Mouse (Mus musculus) spleen, embryonic (tissue): ENCODE results near the gene Cdk2.

Experiments used
- CTCF ChIA-PET: fragments of 350-600 bp; sonication (Branson Sonifier 250); formaldehyde crosslinking; loops from one replicate; lab custom pipeline; 2022; lab: Charles Lee

The Cdk2 gene

GRCm38 (mm10) chr10:128705317-128705693, 474 bp upstream of the Cdk2 start:
- CTCF ChIA-PET, result interaction anchor here (0.6 to 1.1 kb wide), 3 partner anchors 10 to 77 kb away, joined by 3 read pairs; no protein-coding TSS in a partner anchor

- CTCF ChIA-PET, result no interaction called here
Observed at GRCm38 (mm10) chr10:128703895-128704294, 936 bp downstream of the Cdk2 start, which contains the start of gene Pmel. Gene Pmel, plus strand, starts transcription at chr10:128704195.

- CTCF ChIA-PET, result interaction anchor here (0.6 kb wide), 1 partner anchor 243 kb away, joined by 3 read pairs; no protein-coding TSS in a partner anchor
Observed at GRCm38 (mm10) chr10:128702328-128703007, 2.4 kb downstream of the Cdk2 start.

- CTCF ChIA-PET, result interaction anchor here (0.6 to 0.7 kb wide), 2 partner anchors 11 to 91 kb away, joined by 4 to 9 read pairs; no protein-coding TSS in a partner anchor
Observed at GRCm38 (mm10) chr10:128700712-128701111, 4.1 kb downstream of the Cdk2 start.

- CTCF ChIA-PET, result no interaction called here
Observed at GRCm38 (mm10) chr10:128699611-128700010, 5.2 kb downstream of the Cdk2 start.

- CTCF ChIA-PET, result no interaction called here
Observed at GRCm38 (mm10) chr10:128699006-128699405, 5.8 kb downstream of the Cdk2 start.

- CTCF ChIA-PET, result interaction anchor here (0.6 kb wide), 1 partner anchor 14 kb away, joined by 3 read pairs; no protein-coding TSS in a partner anchor
Observed at GRCm38 (mm10) chr10:128697072-128697725, 7.6 kb downstream of the Cdk2 start.

- CTCF ChIA-PET, result interaction anchor here (0.6 to 0.7 kb wide), 2 partner anchors 33 to 49 kb away, joined by 3 to 10 read pairs; no protein-coding TSS in a partner anchor
Observed at GRCm38 (mm10) chr10:128695992-128696807, 8.6 kb downstream of the Cdk2 start, which contains the start of gene Rab5b. Gene Rab5b, minus strand, starts transcription at chr10:128696264.

GRCm38 (mm10) chr10:128695411-128695991, 9.3 kb downstream of the Cdk2 start:
- CTCF ChIA-PET, result interaction anchor here (0.7 kb wide), 1 partner anchor 48 kb away, joined by 3 read pairs; no protein-coding TSS in a partner anchor

- CTCF ChIA-PET, result no interaction called here
Observed at GRCm38 (mm10) chr10:128674469-128675008, 30.3 kb downstream of the Cdk2 start.

- CTCF ChIA-PET, result no interaction called here
Observed at GRCm38 (mm10) chr10:128673763-128674468, 30.9 kb downstream of the Cdk2 start, which contains the start of gene Suox. Gene Suox, minus strand, starts transcription at chr10:128674073.

- CTCF ChIA-PET, result no interaction called here
Observed at GRCm38 (mm10) chr10:128671148-128671547, 33.7 kb downstream of the Cdk2 start.

GRCm38 (mm10) chr10:128668790-128669672, 35.8 kb downstream of the Cdk2 start:
- CTCF ChIA-PET, result interaction anchor here (0.6 kb wide), 1 partner anchor 157 kb away, joined by 5 read pairs; no protein-coding TSS in a partner anchor

GRCm38 (mm10) chr10:128665806-128666205, 39.0 kb downstream of the Cdk2 start:
- CTCF ChIA-PET, result no interaction called here

GRCm38 (mm10) chr10:128665307-128665706, 39.5 kb downstream of the Cdk2 start:
- CTCF ChIA-PET, result interaction anchor here (0.7 kb wide), 1 partner anchor 1329 kb away, joined by 3 read pairs; no protein-coding TSS in a partner anchor

- CTCF ChIA-PET, result interaction anchor here (0.7 kb wide), 1 partner anchor 1329 kb away, joined by 3 read pairs; no protein-coding TSS in a partner anchor
Observed at GRCm38 (mm10) chr10:128664808-128665207, 40.0 kb downstream of the Cdk2 start.

- CTCF ChIA-PET, result interaction anchor here (0.5 to 1.0 kb wide), 2 partner anchors 16 to 117 kb away, joined by 3 to 6 read pairs; partner anchors contain the start of gene Zc3h10
Observed at GRCm38 (mm10) chr10:128663441-128664220, 41.2 kb downstream of the Cdk2 start.

- CTCF ChIA-PET, result interaction anchor here (1.0 kb wide), 1 partner anchor 17 kb away, joined by 3 read pairs; no protein-coding TSS in a partner anchor
Observed at GRCm38 (mm10) chr10:128662465-128662864, 42.4 kb downstream of the Cdk2 start.
